Mouse (Mus musculus): Measurements from ENCODE around the gene Acta2.

- TF ChIP-seq POLR2A (IDR thresholded peaks at IDR 0.05; ENCODE audit: low read depth, low read length): no peak
- no peak for TF ChIP-seq CTCF (conservative IDR thresholded peaks at IDR 0.05; ENCODE audit: insufficient read depth, insufficient read length, low read depth, low read length)
These were observed 32.6 kb downstream of the Acta2 start for GRCm38 (mm10) chr19:34222805-34223204.

Data from kidney, adult 2 months (tissue).